Mouse (Mus musculus) bone marrow, adult 2 months (tissue): ENCODE results near the gene Stard3.

ENCODE experiments used
- CTCF ChIP-seq: fragments of 200-500 bp; IDR thresholded peaks from 2 replicates; pipeline ENCODE4 v1.5.1; 2011; ENCODE audit warnings: low read length, control low read depth; ENCODE audit not compliant: control insufficient read depth, insufficient read depth
- POLR2A ChIP-seq: fragments of 200-500 bp; IDR thresholded peaks from 2 replicates; pipeline ENCODE4 v1.6.1; 2011; ENCODE audit warnings: low read depth, mild to moderate bottlenecking, control low read depth, low read length, borderline replicate concordance; ENCODE audit not compliant: control insufficient read depth

GRCm38 (mm10) chr11:98349308-98349707, 8.9 kb upstream of the Stard3 start:
- TF ChIP-seq POLR2A (no peak), CTCF (no peak)
